Mouse (Mus musculus) brain, embryonic 14.5 days (tissue): ENCODE measurements around the gene Ccdc92.

Experiments
- CTCF ChIP-seq: fragments of 200-500 bp; IDR thresholded peaks from 2 replicates; pipeline ENCODE4 v1.5.1; 2012; ENCODE audit warnings: inconsistent platforms, mild to moderate bottlenecking, moderate library complexity, borderline replicate concordance; ENCODE audit not compliant: insufficient read depth, insufficient read length; ENCODE audit errors: extremely low read depth
- POLR2A ChIP-seq: fragments of 200-500 bp; IDR thresholded peaks from 2 replicates; pipeline ENCODE4 v1.6.1; 2012; ENCODE audit warnings: mild to moderate bottlenecking, inconsistent platforms, borderline replicate concordance; ENCODE audit not compliant: poor library complexity, insufficient read depth, insufficient read length, severe bottlenecking; ENCODE audit errors: extremely low read depth

GRCm38 (mm10) chr5:124835218-124835617 lies 27.0 kb downstream of the Ccdc92 start:
- TF ChIP-seq POLR2A (no peak), CTCF (no peak)
